Mouse (Mus musculus) thymus, postnatal 0 days (tissue): Measurements from ENCODE around the gene Ctsk. TPM values are rescaled to one million over a fixed set of nuclear protein-coding genes. Genes with fewer than 3 reads are reported as not detected.
A peak's percentile ranks its signal among the peaks of the same experiment; 100 is the strongest.

Source experiments
- DNase-seq: peaks from one replicate; pipeline ENCODE4 v3.0.0-alpha.2; 2015; ENCODE audit warnings: low spot score
- polyA plus RNA-seq: library from polyadenylated mRNA; unstranded; fragments of >200 nt; fragmentation: Nextera tagmentation; extraction: Ambion mirVana; gene quantifications from 2 replicates; pipeline ENCODE4 v1.2.1, GENCODE M21; 2015

Ctsk gene
- 4.4 and 4.5 TPM in 2 replicates for polyA plus RNA-seq

GRCm38 (mm10) chr3:95499024-95499423 is at the start of gene Ctsk:
Ctsk (plus strand) TSS chr3:95499256.
- no peak for DNase-seq

- DNase-seq = peak; percentile 60
Measured at GRCm38 (mm10) chr3:95450408-95450807, 48.6 kb upstream of the Ctsk start.

GRCm38 (mm10) chr3:95450915-95451314 is 48.1 kb upstream of the Ctsk start:
- DNase-seq = no peak

- no peak for DNase-seq
Measured at GRCm38 (mm10) chr3:95456367-95456766, 42.7 kb upstream of the Ctsk start.

- DNase-seq = no peak
Measured at GRCm38 (mm10) chr3:95457758-95458157, 41.3 kb upstream of the Ctsk start.

- DNase-seq = no peak
Measured at GRCm38 (mm10) chr3:95459381-95459780, 39.7 kb upstream of the Ctsk start.

- no peak for DNase-seq
Measured at GRCm38 (mm10) chr3:95463852-95464251, 35.2 kb upstream of the Ctsk start.

GRCm38 (mm10) chr3:95478966-95479365 is 20.1 kb upstream of the Ctsk start:
- DNase-seq = no peak

- DNase-seq = no peak
Measured at GRCm38 (mm10) chr3:95486421-95486820, 12.6 kb upstream of the Ctsk start.

- no peak for DNase-seq
Measured at GRCm38 (mm10) chr3:95488679-95489078, 10.4 kb upstream of the Ctsk start.

- DNase-seq = no peak
Measured at GRCm38 (mm10) chr3:95490238-95490637, 8.8 kb upstream of the Ctsk start.

- DNase-seq = peak; percentile 13
Measured at GRCm38 (mm10) chr3:95494342-95494741, 4.7 kb upstream of the Ctsk start.

GRCm38 (mm10) chr3:95498229-95498628 is 827 bp upstream of the Ctsk start:
- no peak for DNase-seq

- DNase-seq = no peak
Measured at GRCm38 (mm10) chr3:95499496-95500140, 562 bp downstream of the Ctsk start.

- DNase-seq = no peak
Measured at GRCm38 (mm10) chr3:95502312-95502711, 3.3 kb downstream of the Ctsk start.

GRCm38 (mm10) chr3:95509348-95509747 is 10.3 kb downstream of the Ctsk start:
- no peak for DNase-seq

- peak; percentile 80 for DNase-seq
Measured at GRCm38 (mm10) chr3:95511611-95512180, 12.6 kb downstream of the Ctsk start.

GRCm38 (mm10) chr3:95516614-95517041 is 17.6 kb downstream of the Ctsk start:
- no peak for DNase-seq

GRCm38 (mm10) chr3:95517493-95517898 is 18.4 kb downstream of the Ctsk start:
- peak; percentile 57 for DNase-seq

GRCm38 (mm10) chr3:95518891-95519290 is 19.8 kb downstream of the Ctsk start:
- no peak for DNase-seq

GRCm38 (mm10) chr3:95519315-95519714 is 20.3 kb downstream of the Ctsk start:
- no peak for DNase-seq

GRCm38 (mm10) chr3:95520100-95520499 is 21.0 kb downstream of the Ctsk start:
- DNase-seq = no peak

GRCm38 (mm10) chr3:95521168-95521567 is 22.1 kb downstream of the Ctsk start:
- DNase-seq = peak; percentile 10
